Mouse (Mus musculus) midbrain, embryonic 12.5 days (tissue): ENCODE measurements around the gene Fkbp15. TPM values are rescaled to one million over a fixed set of nuclear protein-coding genes. Genes with fewer than 3 reads are reported as not detected.

ENCODE experiments used
- polyA plus RNA-seq: library from polyadenylated mRNA; unstranded; fragments of >200 nt; fragmentation: Nextera tagmentation; extraction: Ambion mirVana; gene quantifications from 2 replicates; pipeline ENCODE4 v1.2.1, GENCODE M21; 2016

The Fkbp15 gene
- polyA plus RNA-seq, 1 experiment from 2014 or later = 27.5 TPM

Other genes starting within 250 kb of the Fkbp15 start
- not detected in 2 replicates for gene Mup21, start 209.7 kb downstream of the Fkbp15 start, polyA plus RNA-seq
- 28.1 and 31.5 TPM in 2 replicates for gene Zfp37, start 129.5 kb downstream of the Fkbp15 start, polyA plus RNA-seq
- gene Slc31a2, start 98.0 kb downstream of the Fkbp15 start, polyA plus RNA-seq = 9.5 and 10.2 TPM in 2 replicates
- 48.1 and 48.6 TPM in 2 replicates for gene Slc31a1, start 179 bp upstream of the Fkbp15 start, polyA plus RNA-seq
- gene Cdc26, start 48.1 kb upstream of the Fkbp15 start, polyA plus RNA-seq = 146 and 157 TPM in 2 replicates
- 25.3 and 26.4 TPM in 2 replicates for gene Prpf4, start 48.2 kb upstream of the Fkbp15 start, polyA plus RNA-seq
- gene Rnf183, start 74.7 kb upstream of the Fkbp15 start, polyA plus RNA-seq = 0.13 and 0.41 TPM in 2 replicates
- 8.8 and 9.4 TPM in 2 replicates for gene Wdr31, start 110.3 kb upstream of the Fkbp15 start, polyA plus RNA-seq
- gene Bspry, start 119.5 kb upstream of the Fkbp15 start, polyA plus RNA-seq = 0.82 and 0.88 TPM in 2 replicates
- 12.0 and 12.8 TPM in 2 replicates for gene Hdhd3, start 142.9 kb upstream of the Fkbp15 start, polyA plus RNA-seq
- 67.3 and 68.4 TPM in 2 replicates for gene Alad, start 159.4 kb upstream of the Fkbp15 start, polyA plus RNA-seq
- 102 and 110 TPM in 2 replicates for gene Pole3, start 164.5 kb upstream of the Fkbp15 start, polyA plus RNA-seq
- gene 4933430I17Rik, start 164.8 kb upstream of the Fkbp15 start, polyA plus RNA-seq = 1.4 and 1.5 TPM in 2 replicates
- 58.5 and 60.2 TPM in 2 replicates for gene Rgs3, start 199.3 kb upstream of the Fkbp15 start, polyA plus RNA-seq